Mouse (Mus musculus): ENCODE results near the gene Ino80b.

Gene Ino80b

DNA sequence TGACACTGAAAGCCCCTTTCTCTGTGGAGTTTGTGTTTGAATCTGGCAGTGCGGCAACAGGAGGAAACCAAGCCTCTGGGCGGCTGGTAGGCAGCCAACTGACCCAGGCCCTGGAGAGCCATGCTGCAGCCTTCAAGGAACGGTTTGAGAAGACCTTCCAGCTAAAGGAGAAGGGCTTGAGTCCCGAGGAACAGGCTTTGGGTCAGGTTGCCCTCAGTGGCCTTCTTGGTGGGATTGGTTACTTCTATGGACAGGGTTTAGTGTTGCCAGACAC lies 8.1 kb downstream of the Ino80b start:
- DNase-seq (ENCODE audit: low read depth) = peak; percentile 7

- peak; percentile 13 for DNase-seq (ENCODE audit: low read depth)
Measured at GRCm38 (mm10) chr6:83116373-83117164, 8.7 kb downstream of the Ino80b start.

GRCm38 (mm10) chr6:83115682-83116372 lies 9.4 kb downstream of the Ino80b start:
- DNase-seq (ENCODE audit: low read depth) = peak; percentile 65

GRCm38 (mm10) chr6:83115011-83115671 lies 10.1 kb downstream of the Ino80b start, which contains the start of gene Mogs:
TSS of gene Mogs (plus strand) at chr6:83115496.
- DNase-seq (ENCODE audit: low read depth) = peak; percentile 89

- no peak for DNase-seq (ENCODE audit: low read depth)
Measured at GRCm38 (mm10) chr6:83111510-83112136, 13.6 kb downstream of the Ino80b start.

GRCm38 (mm10) chr6:83108762-83109668 lies 16.2 kb downstream of the Ino80b start, which contains the start of gene Mrpl53:
TSS of gene Mrpl53 (plus strand) at chr6:83109040.
- DNase-seq (ENCODE audit: low read depth) = peak; percentile 71

DNA sequence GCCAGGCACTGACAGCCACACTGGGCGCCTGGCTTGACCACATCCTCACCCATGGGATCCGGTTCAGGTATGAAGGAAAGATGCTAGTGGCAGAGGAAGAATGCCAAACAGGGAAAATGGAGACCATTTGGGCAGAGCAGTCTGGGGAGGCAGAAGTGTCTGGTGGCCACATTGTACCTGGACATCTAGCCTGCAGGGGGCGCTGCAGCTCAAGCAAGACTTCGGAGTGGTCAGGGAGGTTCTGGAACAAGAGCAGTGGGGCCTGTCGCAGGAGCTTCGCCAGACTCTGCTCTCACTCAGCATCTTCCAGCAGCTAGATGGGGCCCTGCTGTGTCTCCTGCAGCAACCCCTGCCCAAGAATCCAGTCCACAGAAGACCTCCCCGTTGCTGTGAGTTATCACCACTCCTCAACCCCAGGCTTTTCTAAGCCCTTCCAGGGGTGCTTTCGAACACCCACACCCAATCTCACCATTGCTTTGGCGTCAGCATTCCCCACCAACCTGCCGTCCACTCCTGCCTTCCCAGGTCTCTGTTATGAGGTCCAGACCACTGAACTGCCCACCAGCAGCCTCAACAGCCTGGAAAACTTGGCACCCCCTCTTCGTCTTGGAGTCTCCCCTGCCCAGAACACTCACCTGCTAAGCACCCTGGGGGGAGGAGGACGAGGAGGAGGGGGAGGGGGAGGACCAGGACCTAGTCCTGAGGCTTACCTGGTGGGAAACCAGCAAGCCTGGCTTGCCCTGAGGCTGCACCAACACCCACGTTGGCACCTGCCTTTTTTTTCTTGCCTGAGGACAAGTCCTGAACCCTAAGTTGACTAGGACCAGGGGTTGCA lies 17.4 kb downstream of the Ino80b start:
- DNase-seq (ENCODE audit: low read depth) = peak; percentile 87

GRCm38 (mm10) chr6:83104158-83104557 lies 21.1 kb downstream of the Ino80b start:
- DNase-seq (ENCODE audit: low read depth) = no peak

GRCm38 (mm10) chr6:83103130-83103650 lies 22.0 kb downstream of the Ino80b start:
- no peak for DNase-seq (ENCODE audit: low read depth)

- peak; percentile 85 for DNase-seq (ENCODE audit: low read depth)
Measured at GRCm38 (mm10) chr6:83101688-83102556, 23.3 kb downstream of the Ino80b start.

GRCm38 (mm10) chr6:83101316-83101687 lies 23.9 kb downstream of the Ino80b start, which contains the start of the genes Ccdc142 and Gm42688:
TSS of gene Ccdc142 (plus strand) at chr6:83101601.
TSS of gene Gm42688 (plus strand) at chr6:83101617.
- DNase-seq (ENCODE audit: low read depth) = peak; percentile 94

DNA sequence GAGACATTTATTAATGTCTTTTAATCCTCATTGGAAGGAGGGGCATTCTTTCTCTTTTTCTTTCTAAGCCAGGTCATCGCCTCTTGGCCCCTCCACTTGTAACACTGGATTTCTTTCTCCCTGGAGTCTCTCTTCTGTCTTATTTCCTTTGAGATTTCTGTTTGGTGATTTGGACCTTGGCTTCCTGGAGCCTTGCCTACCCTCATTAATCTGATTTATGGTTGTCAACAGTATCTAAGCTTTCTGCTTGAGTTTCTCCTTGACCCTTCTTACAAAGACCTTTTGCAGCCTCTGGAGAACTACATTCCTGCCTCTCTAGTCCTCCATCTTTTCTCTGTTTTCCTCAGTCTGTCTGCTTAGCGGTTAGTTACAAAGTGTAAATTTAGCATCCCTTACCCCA lies 26.8 kb downstream of the Ino80b start:
- no peak for DNase-seq (ENCODE audit: low read depth)

- peak; percentile 89 for DNase-seq (ENCODE audit: low read depth)
Measured at GRCm38 (mm10) chr6:83095968-83096367, 29.3 kb downstream of the Ino80b start.

GRCm38 (mm10) chr6:83092416-83093127 lies 32.7 kb downstream of the Ino80b start:
- DNase-seq (ENCODE audit: low read depth) = no peak

DNA sequence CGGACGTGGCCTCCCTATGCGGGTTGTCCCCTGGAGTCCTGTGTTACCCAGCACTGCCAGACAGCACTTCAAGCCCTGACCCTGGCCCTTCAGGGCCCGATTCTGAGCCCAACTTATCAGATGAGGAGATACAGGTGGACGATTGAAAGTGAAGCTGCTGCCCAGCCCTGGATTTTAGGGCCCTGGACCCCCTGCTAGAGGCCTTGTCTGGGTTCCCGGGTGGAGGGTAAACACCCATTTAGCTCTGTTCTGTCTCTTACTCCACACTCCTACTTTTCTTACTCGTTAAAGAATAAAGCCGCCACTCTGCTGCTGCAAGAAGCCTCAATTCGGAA lies 37.3 kb downstream of the Ino80b start:
- DNase-seq (ENCODE audit: low read depth) = no peak

- DNase-seq (ENCODE audit: low read depth) = no peak
Measured at GRCm38 (mm10) chr6:83087205-83087925, 37.9 kb downstream of the Ino80b start.

GRCm38 (mm10) chr6:83086121-83087035 lies 38.9 kb downstream of the Ino80b start, which contains the start of gene Lbx2:
TSS of gene Lbx2 (plus strand) at chr6:83086367.
- DNase-seq (ENCODE audit: low read depth) = peak; percentile 55

Data from naive thymus-derived CD4-positive, alpha-beta T cell, adult 2 months (primary cell).